Mouse (Mus musculus) liver, postnatal 0 days (tissue): Measurements from ENCODE around the gene Clcn3.

Experiments
- CTCF ChIP-seq: sonication (generic); IDR thresholded peaks from 2 replicates; pipeline ENCODE4 v1.5.1; 2016; ENCODE audit warnings: antibody characterized with exemption, low read depth
- EP300 ChIP-seq: IDR thresholded peaks from 2 replicates; pipeline ENCODE4 v1.6.1; 2016; ENCODE audit warnings: antibody characterized with exemption, low read depth, mild to moderate bottlenecking

DNA sequence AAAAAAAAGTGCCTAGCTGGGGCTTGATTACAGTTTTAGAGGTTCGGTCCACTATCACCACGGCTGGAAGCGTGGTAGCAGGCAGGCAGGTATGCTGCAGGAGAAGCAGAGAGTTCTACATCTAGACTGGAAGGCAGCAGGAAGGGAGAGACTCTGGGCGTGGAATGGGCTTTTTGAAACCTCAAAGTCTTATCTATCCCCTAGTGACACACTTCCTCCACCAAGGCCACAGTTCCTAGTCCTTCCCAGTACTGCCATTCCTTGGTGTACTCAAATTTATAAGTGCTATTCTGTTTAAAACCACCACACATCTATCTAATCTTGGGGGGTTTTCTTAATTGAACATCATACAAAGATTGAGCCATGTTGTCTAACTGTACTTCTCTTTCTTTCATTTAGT is 91.3 kb downstream of the Clcn3 start:
- TF ChIP-seq CTCF (no peak), EP300 (no peak)
